Comparison of ENCODE assay signal across 29 mouse cellular contexts in the genomic region with DNA sequence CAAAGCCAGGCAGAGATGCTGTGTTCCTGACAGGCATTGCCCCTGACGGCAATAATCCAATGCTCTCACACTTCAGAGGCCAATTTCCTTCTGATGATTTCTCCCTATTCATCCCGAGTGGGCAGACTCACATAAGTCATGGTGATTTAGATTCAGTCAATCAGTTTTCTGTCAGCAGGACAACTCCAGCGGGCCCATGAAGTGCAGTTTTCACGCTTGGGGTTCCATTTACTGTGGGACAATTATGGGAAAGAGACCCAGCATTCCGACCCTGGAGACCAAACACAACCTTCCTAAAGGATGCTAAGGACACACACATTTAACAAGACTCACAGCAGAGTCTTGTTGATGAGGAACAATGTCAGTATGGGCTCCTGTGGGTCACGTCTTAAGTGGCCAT.
DNase-seq lines count a peak whose midpoint lies in the region; ATAC-seq and TF ChIP-seq lines count a peak whose summit lies in the region.
"Had no signal": no experiment of that assay in that cellular context is flagged by ENCODE, and none has a peak within 500 bp of the region (broad histone marks: within the 10 kb centered on the region; RNA-seq: fewer than 3 reads in every experiment).

No protein-coding gene starts in this region.

- DNase-seq in heart, adult 11 months, result peak; percentile 66
- no peak for DNase-seq in heart, embryonic 10.5 days (ENCODE audit: low spot score)
- peak; percentile 24 for DNase-seq in midbrain, postnatal 0 days (ENCODE audit: low spot score)
- no peak for DNase-seq in midbrain, embryonic 14.5 days
- peak; percentile 71 for DNase-seq in retina, embryonic 14.5 days (ENCODE audit: low spot score)
- no peak for DNase-seq in frontal cortex, postnatal 10 days (ENCODE audit: low spot score in 2 of 2)
- no peak for DNase-seq in gastrocnemius, postnatal 14 days
- DNase-seq: adrenal gland, adult 8-10 months; adrenal gland, postnatal 14 days; adrenal gland, postnatal 36 days; B cell, adult 2 months; cerebellum, adult 11 months; cerebellum, adult 18-20 months; cerebellum, adult 8-10 months; cerebellum, adult 9-11 months; cerebellum, postnatal 14 days; cerebellum, postnatal 36 days; embryo, embryonic 11 days had no signal

- 0 out of 2 replicates have a peak, but pooled peaks cover 8% of the 10 kb centered on the region for H3K27me3 ChIP-seq in heart, embryonic 10.5 days (ENCODE audit: insufficient read depth, poor library complexity, severe bottlenecking)
- 0 out of 2 replicates have a peak, but pooled peaks cover 5% of the 10 kb centered on the region for H3K27me3 ChIP-seq in midbrain, postnatal 0 days (ENCODE audit: insufficient read depth, low read length)
- H3K27me3 ChIP-seq in midbrain, embryonic 14.5 days (ENCODE audit: control insufficient read depth, insufficient read depth, low read length), result no peaks in the 10 kb centered on the region; the same call in 1 of the 2 replicates
- H3K27me3 ChIP-seq: CH12.LX; embryonic facial prominence, embryonic 15.5 days; forebrain, embryonic 12.5 days; Patski had no signal

- H3K4me1 ChIP-seq in heart, embryonic 10.5 days, result peaks cover 23% of the 10 kb centered on the region
- no peaks in the 10 kb centered on the region for H3K4me1 ChIP-seq in midbrain, postnatal 0 days (ENCODE audit: insufficient read depth, low read length)
- no peaks in the 10 kb centered on the region for H3K4me1 ChIP-seq in midbrain, embryonic 14.5 days (ENCODE audit: control insufficient read depth, insufficient read depth, low read length)

- no peak overlapping the region for H3K4me2 ChIP-seq in midbrain, postnatal 0 days (ENCODE audit: low read depth, low read length, poor library complexity, severe bottlenecking)
- no peak overlapping the region for H3K4me2 ChIP-seq in midbrain, embryonic 14.5 days (ENCODE audit: low read length)
- H3K4me2 ChIP-seq: embryonic facial prominence, embryonic 13.5 days; embryonic facial prominence, embryonic 15.5 days; forebrain, embryonic 12.5 days had no signal

- no peak overlapping the region for H3K9ac ChIP-seq in midbrain, postnatal 0 days (replicated peaks; ENCODE audit: low read length, poor library complexity, severe bottlenecking)
- no peak overlapping the region for H3K9ac ChIP-seq in midbrain, embryonic 14.5 days (replicated peaks; ENCODE audit: low read length)
- H3K9ac ChIP-seq: embryonic facial prominence, embryonic 13.5 days; embryonic facial prominence, embryonic 15.5 days; forebrain, embryonic 12.5 days had no signal

- H3K9me3 ChIP-seq in heart, embryonic 10.5 days, result no peaks in the 10 kb centered on the region
- no peaks in the 10 kb centered on the region for H3K9me3 ChIP-seq in midbrain, postnatal 0 days (ENCODE audit: low read length)
- no peaks in the 10 kb centered on the region for H3K9me3 ChIP-seq in midbrain, embryonic 14.5 days (ENCODE audit: control insufficient read depth, low read length)
- H3K9me3 ChIP-seq: embryonic facial prominence, embryonic 13.5 days; embryonic facial prominence, embryonic 15.5 days; forebrain, embryonic 10.5 days; forebrain, embryonic 12.5 days; G1E had no signal

- ATAC-seq in midbrain, postnatal 0 days (ENCODE audit: low FRiP score), result no peak
- no peak for ATAC-seq in midbrain, embryonic 14.5 days (ENCODE audit: low FRiP score, low TSS enrichment)
- ATAC-seq: activated CD4-positive, CD25-positive, alpha-beta regulatory T cell, adult 4 months; CD4-positive, CD25-positive, alpha-beta regulatory T cell, adult 4 months; forebrain, embryonic 14.5 days; Patski had no signal

- TF ChIP-seq CTCF in midbrain, postnatal 0 days (IDR thresholded peaks at IDR 0.05), result no peak

- no peak overlapping the region for H3K4me3 ChIP-seq in heart, embryonic 10.5 days
- H3K4me3 ChIP-seq in midbrain, postnatal 0 days (ENCODE audit: low read depth, low read length), result no peak overlapping the region
- no peak overlapping the region for H3K4me3 ChIP-seq in midbrain, embryonic 14.5 days (replicated peaks; ENCODE audit: low read depth, low read length)
- H3K4me3 ChIP-seq: embryonic facial prominence, embryonic 13.5 days; embryonic facial prominence, embryonic 15.5 days; erythroblast, embryonic 14.5 days; forebrain, embryonic 10.5 days; forebrain, embryonic 12.5 days had no signal

- intact Hi-C loops in gastrocnemius, postnatal 14 days (cut with DNase I; ENCODE audit: low total_unique reads), result loop anchor here (5.0 kb wide), 1 partner anchor 843 kb away; no protein-coding TSS in a partner anchor

- WGBS in heart, embryonic 10.5 days, result 79% methylated on average over 6 of the region's 6 CpGs
- WGBS in midbrain, postnatal 0 days, result 50% methylated on average over 6 of the region's 6 CpGs
- 31% methylated on average over 6 of the region's 6 CpGs for WGBS in midbrain, embryonic 14.5 days

- no peaks in the 10 kb centered on the region for H3K36me3 ChIP-seq in heart, embryonic 10.5 days
- H3K36me3 ChIP-seq in midbrain, postnatal 0 days (ENCODE audit: insufficient read depth, low read length), result no peaks in the 10 kb centered on the region
- no peaks in the 10 kb centered on the region for H3K36me3 ChIP-seq in midbrain, embryonic 14.5 days (ENCODE audit: control insufficient read depth, insufficient read depth, low read length)
- H3K36me3 ChIP-seq: embryonic facial prominence, embryonic 13.5 days; embryonic facial prominence, embryonic 15.5 days; forebrain, embryonic 10.5 days; forebrain, embryonic 12.5 days; G1E had no signal

- no peak overlapping the region for H3K27ac ChIP-seq in heart, embryonic 10.5 days
- no peak overlapping the region for H3K27ac ChIP-seq in midbrain, postnatal 0 days (ENCODE audit: low read depth, low read length)
- no peak overlapping the region for H3K27ac ChIP-seq in midbrain, embryonic 14.5 days (replicated peaks; ENCODE audit: low read depth, low read length)
- H3K27ac ChIP-seq: embryonic facial prominence, embryonic 13.5 days; embryonic facial prominence, embryonic 15.5 days; forebrain, embryonic 10.5 days; forebrain, embryonic 12.5 days had no signal

Comparison
In these comparisons a context has a peak if more than half of its experiments do, and no peak if none do; other contexts are left out.
1. DNase-seq: peak in heart, adult 11 months (single experiment), midbrain, postnatal 0 days (single experiment) and retina, embryonic 14.5 days (single experiment); none in heart, embryonic 10.5 days (single experiment), midbrain, embryonic 14.5 days (single experiment), frontal cortex, postnatal 10 days (0 of 2) and gastrocnemius, postnatal 14 days (single experiment).